Mouse (Mus musculus): ENCODE measurements around the gene Emc3. TPM values are rescaled to one million over a fixed set of nuclear protein-coding genes. Genes with fewer than 3 reads are reported as not detected.

Emc3 gene
- polyA plus RNA-seq, 1 experiment from 2014 or later: 78.4 TPM

DNA sequence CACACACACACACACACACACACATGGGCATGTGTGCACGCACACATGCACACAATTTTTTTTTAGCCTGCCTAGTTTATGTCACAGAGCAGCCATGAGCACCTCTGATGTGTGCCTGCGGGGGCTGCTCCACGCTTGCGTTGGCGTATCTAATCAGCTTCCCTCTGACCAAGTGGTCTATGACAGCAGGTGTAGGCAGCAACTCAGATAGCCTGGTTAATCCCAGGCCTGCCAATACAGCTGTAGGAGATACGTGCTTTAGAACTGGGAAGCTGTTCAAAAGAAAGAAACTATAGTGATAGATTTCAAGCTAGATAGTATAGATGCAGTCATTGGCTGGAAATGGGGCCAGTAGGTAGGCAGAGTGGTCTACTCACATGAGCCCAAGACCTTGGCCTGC lies 57.7 kb downstream of the Emc3 start:
- DNase-seq (ENCODE audit: low spot score): no peak

DNA sequence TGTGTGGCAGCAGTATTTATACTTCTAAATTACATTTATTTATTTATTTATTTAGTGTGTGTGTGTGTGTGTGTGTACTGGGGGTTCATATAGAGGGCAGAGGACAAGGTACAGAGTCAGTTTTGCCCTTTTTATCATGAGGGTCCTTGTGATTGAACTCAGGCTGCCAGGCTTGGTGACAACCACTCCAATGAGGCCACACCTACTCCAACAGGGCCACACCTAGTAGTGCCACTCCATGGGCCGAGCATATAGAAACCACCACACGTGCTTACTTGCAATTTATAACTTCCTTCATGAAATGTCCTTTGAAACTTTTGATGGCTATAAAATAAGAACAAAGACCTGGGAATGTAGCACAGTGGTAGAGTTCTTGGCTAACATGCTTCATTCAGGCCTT lies 58.2 kb downstream of the Emc3 start:
- H3K36me3 ChIP-seq (ENCODE audit: control insufficient read depth, insufficient read depth, low read length): no peaks in the 10 kb centered on the region
- 43% methylated on average over 2 of the region's 2 CpGs for whole genome bisulfite sequencing
- no peak overlapping the region for H3K4me3 ChIP-seq (ENCODE audit: low read depth, low read length)
- no peaks in the 10 kb centered on the region for H3K27me3 ChIP-seq (ENCODE audit: control insufficient read depth, insufficient read depth, low read length)
- DNase-seq (ENCODE audit: low spot score) (no peak), ATAC-seq (ENCODE audit: low FRiP score, low TSS enrichment) (no peak)
- H3K9ac ChIP-seq (ENCODE audit: low read length): no peak overlapping the region
- H3K27ac ChIP-seq (replicated peaks): no peak overlapping the region
- TF ChIP-seq EP300 (optimal IDR thresholded peaks at IDR 0.05) (no peak), CTCF (IDR thresholded peaks at IDR 0.05; ENCODE audit: low read depth) (no peak)
- H3K9me3 ChIP-seq (ENCODE audit: control insufficient read depth, low read length): no peaks in the 10 kb centered on the region
- no peak overlapping the region for H3K4me2 ChIP-seq (replicated peaks; ENCODE audit: low read depth)
- peaks cover 8% of the 10 kb centered on the region for H3K4me1 ChIP-seq (replicated peaks; ENCODE audit: control insufficient read depth, insufficient read depth)

More for the DNA sequence above, 57.7 kb downstream of the Emc3 start:
- H3K9me3 ChIP-seq (ENCODE audit: control insufficient read depth, low read length): no peaks in the 10 kb centered on the region
- H3K9ac ChIP-seq (ENCODE audit: low read length): no peak overlapping the region
- WGBS: 86% methylated on average over 6 of the region's 6 CpGs
- no peaks in the 10 kb centered on the region for H3K27me3 ChIP-seq (ENCODE audit: control insufficient read depth, insufficient read depth, low read length)
- H3K4me2 ChIP-seq (replicated peaks; ENCODE audit: low read depth): no peak overlapping the region
- no peaks in the 10 kb centered on the region for H3K36me3 ChIP-seq (ENCODE audit: control insufficient read depth, insufficient read depth, low read length)
- H3K4me1 ChIP-seq (replicated peaks; ENCODE audit: control insufficient read depth, insufficient read depth): peaks cover 8% of the 10 kb centered on the region
- ATAC-seq (ENCODE audit: low FRiP score, low TSS enrichment): no peak
- no peak for TF ChIP-seq CTCF (IDR thresholded peaks at IDR 0.05; ENCODE audit: low read depth)
- TF ChIP-seq EP300 (optimal IDR thresholded peaks at IDR 0.05): no peak
- no peak overlapping the region for H3K27ac ChIP-seq (replicated peaks)
- H3K4me3 ChIP-seq (ENCODE audit: low read depth, low read length): no peak overlapping the region

DNA sequence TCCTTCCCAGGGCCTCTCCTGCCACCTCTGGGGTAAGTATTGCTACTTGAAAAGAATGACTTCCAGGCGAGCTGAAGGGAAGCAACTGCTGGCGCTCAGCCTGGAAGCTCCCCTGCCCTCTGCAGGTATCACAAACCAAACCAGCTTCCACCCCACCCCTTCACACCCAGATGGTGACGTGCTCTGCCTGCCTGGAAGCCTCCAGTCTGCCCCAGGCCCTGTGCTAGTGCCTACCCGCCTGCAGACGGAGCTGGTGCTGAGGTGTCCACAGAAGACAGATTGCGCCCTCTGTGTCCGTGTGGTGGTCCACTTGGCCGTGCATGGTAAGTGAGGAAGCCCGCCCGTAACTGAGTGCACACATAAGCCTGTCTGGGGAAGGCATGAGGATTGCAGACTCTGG lies 59.4 kb downstream of the Emc3 start:
- peak overlapping the region; percentile 74 for H3K4me2 ChIP-seq (replicated peaks; ENCODE audit: low read depth)
- H3K27ac ChIP-seq (replicated peaks): peak overlapping the region; percentile 94
- TF ChIP-seq CTCF (IDR thresholded peaks at IDR 0.05; ENCODE audit: low read depth) (peak; percentile 58), EP300 (optimal IDR thresholded peaks at IDR 0.05) (no peak)
- H3K27me3 ChIP-seq (ENCODE audit: control insufficient read depth, insufficient read depth, low read length): no peaks in the 10 kb centered on the region
- peak overlapping the region; percentile 73 for H3K9ac ChIP-seq (ENCODE audit: low read length)
- peak; percentile 50 for ATAC-seq (ENCODE audit: low FRiP score, low TSS enrichment)
- 43% methylated on average over 10 of the region's 10 CpGs for WGBS
- no peaks in the 10 kb centered on the region for H3K9me3 ChIP-seq (ENCODE audit: control insufficient read depth, low read length)
- no peaks in the 10 kb centered on the region for H3K36me3 ChIP-seq (ENCODE audit: control insufficient read depth, insufficient read depth, low read length)
- H3K4me3 ChIP-seq (ENCODE audit: low read depth, low read length): peak overlapping the region; percentile 44
- H3K4me1 ChIP-seq (replicated peaks; ENCODE audit: control insufficient read depth, insufficient read depth): peaks cover 8% of the 10 kb centered on the region
- DNase-seq (ENCODE audit: low spot score): peak; percentile 69

DNA sequence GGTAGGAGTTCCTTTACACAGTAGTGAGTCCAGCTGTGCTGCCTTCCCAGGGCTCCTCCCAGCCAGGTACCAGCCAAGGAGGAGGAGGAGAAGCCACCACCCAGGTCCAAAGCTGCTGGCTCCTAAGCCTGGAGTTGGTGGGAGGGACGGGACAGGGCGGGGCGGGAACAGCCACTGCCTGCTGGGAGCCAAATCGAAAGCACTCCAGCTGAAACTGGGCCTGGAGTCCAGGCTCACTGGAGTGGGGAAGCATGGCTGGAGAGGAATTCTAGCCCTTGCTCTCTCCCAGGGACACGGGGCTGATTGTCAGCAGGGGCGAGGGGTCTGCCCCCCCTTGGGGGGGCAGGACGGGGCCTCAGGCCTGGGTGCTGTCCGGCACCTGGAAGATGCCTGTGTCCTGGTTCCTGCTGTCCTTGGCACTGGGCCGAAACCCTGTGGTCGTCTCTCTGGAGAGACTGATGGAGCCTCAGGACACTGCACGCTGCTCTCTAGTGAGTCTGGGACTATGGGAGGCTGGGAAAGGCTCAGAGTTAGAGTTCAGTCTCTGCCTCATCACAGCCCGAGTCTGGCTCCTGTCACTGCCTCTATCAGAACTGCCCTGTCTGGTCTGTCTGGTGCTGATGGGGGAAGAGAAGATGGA lies 60.0 kb downstream of the Emc3 start, which contains the start of gene Il17rc:
TSS of gene Il17rc (plus strand) at position 131 of the 640 bp plus-strand sequence.
- Histone ChIP-seq H3K27me3 (ENCODE audit: control insufficient read depth, insufficient read depth, low read length) (no peaks in the 10 kb centered on the region), H3K27ac (replicated peaks) (peak within 1 kb of the TSS; percentile 94), H3K4me2 (replicated peaks; ENCODE audit: low read depth) (peak within 1 kb of the TSS; percentile 74), H3K4me3 (ENCODE audit: low read depth, low read length) (peak within 1 kb of the TSS; percentile 44), H3K9ac (ENCODE audit: low read length) (peak within 1 kb of the TSS; percentile 73), H3K4me1 (replicated peaks; ENCODE audit: control insufficient read depth, insufficient read depth) (peaks cover 8% of the 10 kb centered on the region), H3K9me3 (ENCODE audit: control insufficient read depth, low read length) (no peaks in the 10 kb centered on the region), H3K36me3 (ENCODE audit: control insufficient read depth, insufficient read depth, low read length) (no peaks in the 10 kb centered on the region)
- WGBS: 20% methylated on average over 11 of the region's 12 CpGs
- TF ChIP-seq EP300 (optimal IDR thresholded peaks at IDR 0.05) (no peak), CTCF (IDR thresholded peaks at IDR 0.05; ENCODE audit: low read depth) (no peak)
- peak; percentile 91 for DNase-seq (ENCODE audit: low spot score)
- peak; percentile 79 for ATAC-seq (ENCODE audit: low FRiP score, low TSS enrichment)

DNA sequence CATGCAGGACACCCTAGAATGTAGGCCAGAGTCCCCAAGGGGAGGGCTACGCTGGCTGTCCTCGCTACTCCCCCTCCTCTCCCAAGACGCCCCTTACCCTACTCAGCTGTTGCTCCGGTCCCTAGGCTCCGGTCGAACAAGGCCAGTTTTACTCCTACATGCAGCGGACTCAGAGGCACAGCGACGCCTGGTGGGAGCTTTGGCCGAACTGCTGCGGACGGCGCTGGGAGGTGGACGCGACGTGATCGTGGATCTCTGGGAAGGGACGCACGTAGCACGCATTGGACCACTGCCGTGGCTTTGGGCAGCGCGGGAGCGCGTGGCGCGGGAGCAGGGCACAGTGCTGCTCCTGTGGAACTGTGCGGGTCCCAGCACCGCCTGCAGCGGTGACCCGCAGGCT lies 62.0 kb downstream of the Emc3 start:
- peak; percentile 85 for TF ChIP-seq CTCF (IDR thresholded peaks at IDR 0.05; ENCODE audit: low read depth)
- no peak for TF ChIP-seq EP300 (optimal IDR thresholded peaks at IDR 0.05)
- ATAC-seq (ENCODE audit: low FRiP score, low TSS enrichment): peak; percentile 72
- Histone ChIP-seq H3K27ac (replicated peaks) (peak overlapping the region; percentile 76; the same call in 1 of the 2 replicates), H3K9me3 (ENCODE audit: control insufficient read depth, low read length) (no peaks in the 10 kb centered on the region), H3K4me3 (ENCODE audit: low read depth, low read length) (peak overlapping the region; percentile 39), H3K4me2 (replicated peaks; ENCODE audit: low read depth) (peak overlapping the region; percentile 65), H3K27me3 (ENCODE audit: control insufficient read depth, insufficient read depth, low read length) (no peaks in the 10 kb centered on the region), H3K9ac (ENCODE audit: low read length) (peak overlapping the region; percentile 50), H3K4me1 (replicated peaks; ENCODE audit: control insufficient read depth, insufficient read depth) (peaks cover 8% of the 10 kb centered on the region), H3K36me3 (ENCODE audit: control insufficient read depth, insufficient read depth, low read length) (no peaks in the 10 kb centered on the region)
- WGBS: 5% methylated on average over 31 of the region's 31 CpGs
- DNase-seq (ENCODE audit: low spot score): peak; percentile 86

DNA sequence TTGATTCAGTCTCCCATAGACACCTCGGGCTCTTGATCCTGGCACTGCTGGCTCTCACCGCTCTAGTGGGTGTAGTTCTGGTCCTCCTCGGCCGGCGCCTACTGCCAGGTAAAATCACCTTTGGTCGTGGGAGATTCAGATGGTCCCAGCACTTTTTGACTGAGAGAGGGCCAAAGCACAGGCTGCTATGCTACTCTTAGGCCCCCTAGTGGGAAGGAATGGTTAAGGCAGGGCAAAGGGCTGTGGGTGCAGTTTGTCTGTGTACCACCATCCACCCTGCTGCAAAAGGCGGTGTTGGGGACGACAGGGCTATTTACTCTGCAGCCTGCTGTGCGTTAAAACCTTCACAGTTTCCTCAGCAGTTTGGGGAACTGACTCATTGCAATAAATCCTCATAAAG lies 62.4 kb downstream of the Emc3 start:
- TF ChIP-seq EP300 (optimal IDR thresholded peaks at IDR 0.05): no peak
- TF ChIP-seq CTCF (IDR thresholded peaks at IDR 0.05; ENCODE audit: low read depth): peak; percentile 79
- peak overlapping the region; percentile 50 for H3K9ac ChIP-seq (ENCODE audit: low read length)
- H3K9me3 ChIP-seq (ENCODE audit: control insufficient read depth, low read length): no peaks in the 10 kb centered on the region
- peak overlapping the region; percentile 65 for H3K4me2 ChIP-seq (replicated peaks; ENCODE audit: low read depth)
- no peaks in the 10 kb centered on the region for H3K27me3 ChIP-seq (ENCODE audit: control insufficient read depth, insufficient read depth, low read length)
- H3K27ac ChIP-seq (replicated peaks): peak overlapping the region; percentile 76; the same call in 1 of the 2 replicates
- peak; percentile 60 for ATAC-seq (ENCODE audit: low FRiP score, low TSS enrichment)
- WGBS: 12% methylated on average over 9 of the region's 9 CpGs
- peaks cover 8% of the 10 kb centered on the region for H3K4me1 ChIP-seq (replicated peaks; ENCODE audit: control insufficient read depth, insufficient read depth)
- peak overlapping the region; percentile 39 for H3K4me3 ChIP-seq (ENCODE audit: low read depth, low read length)
- H3K36me3 ChIP-seq (ENCODE audit: control insufficient read depth, insufficient read depth, low read length): no peaks in the 10 kb centered on the region
- DNase-seq (ENCODE audit: low spot score): peak; percentile 80

Data from stomach, postnatal 0 days (tissue).